Mouse (Mus musculus): ENCODE measurements around the gene Ppp1ca.

GRCm38 (mm10) chr19:4170723-4171392 is 21.0 kb upstream of the Ppp1ca start:
- TF ChIP-seq CTCF (IDR thresholded peaks at IDR 0.05; ENCODE audit: borderline replicate concordance, control insufficient read depth, extremely low read depth, insufficient read depth, low read length, poor library complexity): no peak
- TF ChIP-seq POLR2A (IDR thresholded peaks at IDR 0.05; ENCODE audit: control insufficient read depth, extremely low read depth, insufficient read depth, low read length, poor library complexity): no peak
